27 mouse cellular contexts compared by ENCODE assay signal in genomic region chr19:8665746-8666145, GRCm38 (mm10). TPM values are rescaled to one million over a fixed set of nuclear protein-coding genes. Genes with fewer than 3 reads are reported as not detected.
DNase-seq lines count a peak whose midpoint lies in the region; ATAC-seq and TF ChIP-seq lines count a peak whose summit lies in the region.
"Had no signal": no experiment of that assay in that cellular context is flagged by ENCODE, and none has a peak within 500 bp of the region (broad histone marks: within the 10 kb centered on the region; RNA-seq: fewer than 3 reads in every experiment).

No protein-coding gene starts in this region.

- no peak for ATAC-seq in forebrain, embryonic 16.5 days
- no peak for ATAC-seq in forebrain, embryonic 12.5 days (ENCODE audit: low FRiP score)
- ATAC-seq: CD4-positive, CD25-positive, alpha-beta regulatory T cell, adult 4 months; midbrain, embryonic 13.5 days had no signal

- peaks cover 20% of the 10 kb centered on the region for H3K4me1 ChIP-seq in forebrain, embryonic 16.5 days (replicated peaks; ENCODE audit: control insufficient read depth, insufficient read depth, low read length)
- H3K4me1 ChIP-seq in forebrain, embryonic 12.5 days: peaks cover 14% of the 10 kb centered on the region

- WGBS in forebrain, embryonic 16.5 days: 39% methylated on average over 5 of the region's 5 CpGs
- WGBS in forebrain, embryonic 12.5 days: 50% methylated on average over 5 of the region's 5 CpGs

- no peaks in the 10 kb centered on the region for H3K36me3 ChIP-seq in forebrain, embryonic 16.5 days (ENCODE audit: control insufficient read depth, insufficient read depth)
- H3K36me3 ChIP-seq in forebrain, embryonic 12.5 days (replicated peaks): no peaks in the 10 kb centered on the region
- H3K36me3 ChIP-seq: forebrain, embryonic 10.5 days; hindbrain, embryonic 15.5 days; liver, embryonic 13.5 days; midbrain, embryonic 13.5 days had no signal

- H3K9ac ChIP-seq in forebrain, embryonic 16.5 days (replicated peaks; ENCODE audit: low read depth, low read length): no peak overlapping the region
- H3K9ac ChIP-seq in forebrain, embryonic 12.5 days: no peak overlapping the region
- H3K9ac ChIP-seq: hindbrain, embryonic 15.5 days; liver, embryonic 13.5 days; midbrain, embryonic 13.5 days had no signal

- no peak overlapping the region for H3K27ac ChIP-seq in forebrain, embryonic 16.5 days (ENCODE audit: low read length)
- no peak overlapping the region for H3K27ac ChIP-seq in forebrain, embryonic 12.5 days
- peak overlapping the region; percentile 98 for H3K27ac ChIP-seq in left cerebral cortex, adult 2 months
- H3K27ac ChIP-seq: forebrain, embryonic 10.5 days; hindbrain, embryonic 15.5 days; kidney, postnatal 0 days; liver, embryonic 13.5 days; midbrain, embryonic 13.5 days had no signal

- no peaks in the 10 kb centered on the region for H3K27me3 ChIP-seq in forebrain, embryonic 16.5 days (replicated peaks; ENCODE audit: control insufficient read depth, insufficient read depth, low read length)
- peaks cover 21% of the 10 kb centered on the region for H3K27me3 ChIP-seq in forebrain, embryonic 12.5 days
- H3K27me3 ChIP-seq: hindbrain, embryonic 15.5 days had no signal

- H3K4me2 ChIP-seq in forebrain, embryonic 16.5 days (ENCODE audit: low read length): peak overlapping the region; percentile 45; the same call in 1 of the 2 replicates
- H3K4me2 ChIP-seq in forebrain, embryonic 12.5 days: no peak overlapping the region
- H3K4me2 ChIP-seq: hindbrain, embryonic 15.5 days; liver, embryonic 13.5 days; midbrain, embryonic 13.5 days had no signal

- DNase-seq in left cerebral cortex, adult 2 months (ENCODE audit: extremely low spot score in 1 of 2, low spot score in 2 of 2): peak; percentile 63 to 68
- DNase-seq in left cerebral cortex, postnatal 4 days: no peak
- DNase-seq in left cerebral cortex, postnatal 36 days (ENCODE audit: low spot score in 2 of 2): peak; percentile 56 to 61
- DNase-seq in telencephalon, adult 2 months (ENCODE audit: low read depth, low spot score): peak; percentile 67
- no peak for DNase-seq in kidney, postnatal 14 days
- no peak for DNase-seq in gastrocnemius, adult 18-20 months (ENCODE audit: low spot score)
- DNase-seq: adrenal gland, postnatal 25 days; cerebellum, adult 11 months; cerebellum, adult 9-11 months; heart, postnatal 36 days; kidney, adult 2 months; liver, embryonic 13.5 days; lung, adult 2 months had no signal

- no peak overlapping the region for H3K4me3 ChIP-seq in forebrain, embryonic 16.5 days (replicated peaks; ENCODE audit: low read length)
- no peak overlapping the region for H3K4me3 ChIP-seq in forebrain, embryonic 12.5 days (replicated peaks)
- peak overlapping the region; percentile 54 for H3K4me3 ChIP-seq in left cerebral cortex, adult 2 months
- H3K4me3 ChIP-seq: forebrain, embryonic 10.5 days; hindbrain, embryonic 15.5 days; liver, embryonic 13.5 days; megakaryocyte, embryonic 14.5 days; midbrain, embryonic 13.5 days had no signal

- intact Hi-C loops in left cerebral cortex, adult 2 months (cut with DNase I): loop anchor here (2.0 kb wide), 1 partner anchor 17 kb away; no protein-coding TSS in a partner anchor
- intact Hi-C loops in left cerebral cortex, postnatal 4 days (cut with DNase I): no loop called here
- intact Hi-C loops in left cerebral cortex, postnatal 36 days (cut with DNase I): no loop called here

- no peak for TF ChIP-seq CTCF in left cerebral cortex, adult 2 months (IDR thresholded peaks at IDR 0.05)

- H3K9me3 ChIP-seq in forebrain, embryonic 16.5 days (ENCODE audit: control insufficient read depth, low read length): no peaks in the 10 kb centered on the region
- no peaks in the 10 kb centered on the region for H3K9me3 ChIP-seq in forebrain, embryonic 12.5 days
- H3K9me3 ChIP-seq: forebrain, embryonic 10.5 days; hindbrain, embryonic 15.5 days; liver, embryonic 13.5 days; megakaryocyte, embryonic 14.5 days; midbrain, embryonic 13.5 days had no signal

RNA-seq across cellular contexts. Expression of gene Chrm1, which starts 2.2 kb away (rescaled TPM):
- polyA plus RNA-seq in forebrain, embryonic 16.5 days (2015; fragmentation: Nextera tagmentation; extraction: Ambion mirVana): 6.9 and 8.2 TPM in 2 replicates
- 0.10 and 0.27 TPM in 2 replicates for polyA plus RNA-seq in forebrain, embryonic 12.5 days (2016; fragmentation: Nextera tagmentation; extraction: Ambion mirVana)
- 100 to 1,000 TPM; 152 to 155 TPM for total RNA-seq in left cerebral cortex, adult 2 months (2021)
- total RNA-seq in left cerebral cortex, postnatal 4 days (2021): 10 to 100 TPM; 58.0 to 63.6 TPM
- 100 to 1,000 TPM; 157 to 166 TPM for total RNA-seq in left cerebral cortex, postnatal 36 days (2021)
- not detected for total RNA-seq in gastrocnemius, adult 18-20 months (2021)
- total RNA-seq: heart, postnatal 36 days had no signal
- polyA plus RNA-seq: CD4-positive, CD25-positive, alpha-beta regulatory T cell, adult 4 months; forebrain, embryonic 10.5 days; liver, embryonic 13.5 days had no signal

RNA-seq across cellular contexts. Expression of gene Slc22a6, which starts 47.9 kb away (rescaled TPM):
- polyA plus RNA-seq in forebrain, embryonic 16.5 days (2015; fragmentation: Nextera tagmentation; extraction: Ambion mirVana): 9.4 and 14.0 TPM in 2 replicates
- 0.70 and 0.87 TPM in 2 replicates for polyA plus RNA-seq in forebrain, embryonic 12.5 days (2016; fragmentation: Nextera tagmentation; extraction: Ambion mirVana)
- total RNA-seq in left cerebral cortex, adult 2 months (2021): 1 to 10 TPM; 5.2 to 7.3 TPM
- total RNA-seq in left cerebral cortex, postnatal 4 days (2021): 10 to 100 TPM; 12.0 TPM
- total RNA-seq in left cerebral cortex, postnatal 36 days (2021): 1 to 10 TPM; 5.0 to 6.0 TPM
- not detected for total RNA-seq in gastrocnemius, adult 18-20 months (2021)
- total RNA-seq: adrenal gland, postnatal 25 days; gastrocnemius, postnatal 4 days; heart, adult 8-10 months; heart, postnatal 36 days had no signal
- polyA plus RNA-seq: CD4-positive, CD25-positive, alpha-beta regulatory T cell, adult 4 months; forebrain, embryonic 10.5 days; heart, embryonic 14.5 days; intestine, embryonic 14.5 days; liver, embryonic 13.5 days; lung, adult 2 months; testis, adult 2 months; urinary bladder, adult 2 months had no signal

RNA-seq across cellular contexts. Expression of gene Slc3a2, which starts 57.4 kb away (rescaled TPM):
- 186 TPM in 2 replicates for polyA plus RNA-seq in forebrain, embryonic 16.5 days (2015; fragmentation: Nextera tagmentation; extraction: Ambion mirVana)
- polyA plus RNA-seq in forebrain, embryonic 12.5 days (2016; fragmentation: Nextera tagmentation; extraction: Ambion mirVana): 140 and 143 TPM in 2 replicates
- 100 to 1,000 TPM; 144 to 154 TPM for total RNA-seq in left cerebral cortex, adult 2 months (2021)
- 100 to 1,000 TPM; 166 to 179 TPM for total RNA-seq in left cerebral cortex, postnatal 4 days (2021)
- 100 to 1,000 TPM; 151 to 173 TPM for total RNA-seq in left cerebral cortex, postnatal 36 days (2021)
- 10 to 100 TPM; 30.2 to 37.3 TPM for total RNA-seq in gastrocnemius, adult 18-20 months (2021)

Comparison
In these comparisons a context has a peak if more than half of its experiments do, and no peak if none do; other contexts are left out.
1. DNase-seq: peak in left cerebral cortex, adult 2 months (2 of 2), left cerebral cortex, postnatal 36 days (2 of 2) and telencephalon, adult 2 months (single experiment); none in left cerebral cortex, postnatal 4 days (single experiment), kidney, postnatal 14 days (single experiment) and gastrocnemius, adult 18-20 months (single experiment).
2. RNA of gene Chrm1, which starts 2.2 kb away (total RNA-seq): 157 to 166 TPM in left cerebral cortex, postnatal 36 days, 152 to 155 TPM in left cerebral cortex, adult 2 months and 58.0 to 63.6 TPM in left cerebral cortex, postnatal 4 days; not detected in gastrocnemius, adult 18-20 months; every median in the first group is over 10 times any median in the second.
3. RNA of gene Slc22a6, which starts 47.9 kb away (total RNA-seq): 12.0 TPM in left cerebral cortex, postnatal 4 days, 5.2 to 7.3 TPM in left cerebral cortex, adult 2 months and 5.0 to 6.0 TPM in left cerebral cortex, postnatal 36 days; not detected in gastrocnemius, adult 18-20 months; every median in the first group is over 4 times any median in the second.